Mouse (Mus musculus): ENCODE data around the gene Kbtbd6. TPM values are rescaled to one million over a fixed set of nuclear protein-coding genes. Genes with fewer than 3 reads are reported as not detected.

Kbtbd6 gene
- polyA plus RNA-seq, 1 experiment from 2014 or later: 2.8 TPM

GRCm38 (mm10) chr14:79488531-79488930, 36.9 kb downstream of the Kbtbd6 start:
- ATAC-seq: no peak
- H3K27me3 ChIP-seq (replicated peaks; ENCODE audit: control insufficient read depth, insufficient read depth, low read length): no peaks in the 10 kb centered on the region
- no peak overlapping the region for H3K4me3 ChIP-seq (replicated peaks; ENCODE audit: low read length)

DNA sequence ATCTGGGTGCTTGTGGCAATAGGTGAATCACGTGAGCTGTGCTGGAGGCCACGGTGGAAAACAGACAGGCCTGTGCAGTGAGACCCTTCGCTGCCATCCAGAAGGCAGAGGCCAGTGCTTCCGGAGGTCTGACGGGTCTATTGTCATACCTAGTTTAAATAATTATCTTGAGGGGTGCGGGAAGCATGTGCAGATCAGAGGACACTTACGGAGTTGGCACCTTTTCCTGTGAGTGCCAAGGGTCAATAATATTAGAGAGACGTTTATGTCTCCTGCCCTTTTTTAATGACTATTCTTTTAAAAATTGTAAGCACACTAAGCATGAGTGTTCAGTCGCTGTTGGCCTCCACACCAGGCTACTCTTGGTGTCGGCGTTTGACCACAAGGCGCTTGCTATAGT, 37.5 kb downstream of the Kbtbd6 start:
- WGBS: 82% methylated on average over 12 of the region's 12 CpGs
- H3K27ac ChIP-seq (ENCODE audit: low read length): no peak overlapping the region
- H3K4me1 ChIP-seq (replicated peaks; ENCODE audit: control insufficient read depth, insufficient read depth, low read length): peaks cover 11% of the 10 kb centered on the region
- no peak for ATAC-seq
- no peaks in the 10 kb centered on the region for H3K36me3 ChIP-seq (ENCODE audit: control insufficient read depth, insufficient read depth)
- no peak overlapping the region for H3K9ac ChIP-seq (replicated peaks; ENCODE audit: low read depth, low read length)
- no peaks in the 10 kb centered on the region for H3K9me3 ChIP-seq (ENCODE audit: control insufficient read depth, low read length)
- H3K27me3 ChIP-seq (replicated peaks; ENCODE audit: control insufficient read depth, insufficient read depth, low read length): no peaks in the 10 kb centered on the region
- H3K4me3 ChIP-seq (replicated peaks; ENCODE audit: low read length): no peak overlapping the region
- H3K4me2 ChIP-seq (ENCODE audit: low read length): no peak overlapping the region

More at GRCm38 (mm10) chr14:79488531-79488930, 36.9 kb downstream of the Kbtbd6 start:
- H3K9me3 ChIP-seq (ENCODE audit: control insufficient read depth, low read length): no peaks in the 10 kb centered on the region
- H3K36me3 ChIP-seq (ENCODE audit: control insufficient read depth, insufficient read depth): no peaks in the 10 kb centered on the region
- WGBS: 93% methylated on average over 9 of the region's 9 CpGs
- no peak overlapping the region for H3K9ac ChIP-seq (replicated peaks; ENCODE audit: low read depth, low read length)
- H3K4me2 ChIP-seq (ENCODE audit: low read length): no peak overlapping the region
- peaks cover 11% of the 10 kb centered on the region for H3K4me1 ChIP-seq (replicated peaks; ENCODE audit: control insufficient read depth, insufficient read depth, low read length)
- H3K27ac ChIP-seq (ENCODE audit: low read length): no peak overlapping the region

- no peaks in the 10 kb centered on the region for H3K36me3 ChIP-seq (ENCODE audit: control insufficient read depth, insufficient read depth)
- ATAC-seq: no peak
- H3K27ac ChIP-seq (ENCODE audit: low read length): no peak overlapping the region
- peaks cover 11% of the 10 kb centered on the region for H3K4me1 ChIP-seq (replicated peaks; ENCODE audit: control insufficient read depth, insufficient read depth, low read length)
- no peaks in the 10 kb centered on the region for H3K9me3 ChIP-seq (ENCODE audit: control insufficient read depth, low read length)
- H3K9ac ChIP-seq (replicated peaks; ENCODE audit: low read depth, low read length): no peak overlapping the region
- H3K27me3 ChIP-seq (replicated peaks; ENCODE audit: control insufficient read depth, insufficient read depth, low read length): no peaks in the 10 kb centered on the region
- no peak overlapping the region for H3K4me3 ChIP-seq (replicated peaks; ENCODE audit: low read length)
- 70% methylated on average over 3 of the region's 3 CpGs for WGBS
- H3K4me2 ChIP-seq (ENCODE audit: low read length): no peak overlapping the region
These were observed 38.6 kb downstream of the Kbtbd6 start for GRCm38 (mm10) chr14:79490246-79490645.

GRCm38 (mm10) chr14:79494349-79494748, 42.7 kb downstream of the Kbtbd6 start:
- no peaks in the 10 kb centered on the region for H3K9me3 ChIP-seq (ENCODE audit: control insufficient read depth, low read length)
- 85% methylated on average over 6 of the region's 6 CpGs for WGBS
- ATAC-seq: no peak
- no peaks in the 10 kb centered on the region for H3K4me1 ChIP-seq (replicated peaks; ENCODE audit: control insufficient read depth, insufficient read depth, low read length)
- H3K36me3 ChIP-seq (ENCODE audit: control insufficient read depth, insufficient read depth): no peaks in the 10 kb centered on the region
- no peak overlapping the region for H3K4me3 ChIP-seq (replicated peaks; ENCODE audit: low read length)
- no peaks in the 10 kb centered on the region for H3K27me3 ChIP-seq (replicated peaks; ENCODE audit: control insufficient read depth, insufficient read depth, low read length)
- no peak overlapping the region for H3K27ac ChIP-seq (ENCODE audit: low read length)
- H3K9ac ChIP-seq (replicated peaks; ENCODE audit: low read depth, low read length): no peak overlapping the region
- no peak overlapping the region for H3K4me2 ChIP-seq (ENCODE audit: low read length)

GRCm38 (mm10) chr14:79499326-79499725, 47.7 kb downstream of the Kbtbd6 start:
- H3K36me3 ChIP-seq (ENCODE audit: control insufficient read depth, insufficient read depth): no peaks in the 10 kb centered on the region
- no peak overlapping the region for H3K27ac ChIP-seq (ENCODE audit: low read length)
- H3K9ac ChIP-seq (replicated peaks; ENCODE audit: low read depth, low read length): no peak overlapping the region
- no peak overlapping the region for H3K4me2 ChIP-seq (ENCODE audit: low read length)
- H3K9me3 ChIP-seq (ENCODE audit: control insufficient read depth, low read length): no peaks in the 10 kb centered on the region
- no peak overlapping the region for H3K4me3 ChIP-seq (replicated peaks; ENCODE audit: low read length)
- ATAC-seq: no peak
- H3K4me1 ChIP-seq (replicated peaks; ENCODE audit: control insufficient read depth, insufficient read depth, low read length): 0 out of 2 replicates have a peak, but pooled peaks cover 2% of the 10 kb centered on the region
- no peaks in the 10 kb centered on the region for H3K27me3 ChIP-seq (replicated peaks; ENCODE audit: control insufficient read depth, insufficient read depth, low read length)
- 92% methylated on average over 9 of the region's 9 CpGs for WGBS

- Histone ChIP-seq H3K27ac (ENCODE audit: low read length) (no peak overlapping the region), H3K4me2 (ENCODE audit: low read length) (no peak overlapping the region), H3K36me3 (ENCODE audit: control insufficient read depth, insufficient read depth) (no peaks in the 10 kb centered on the region), H3K9ac (replicated peaks; ENCODE audit: low read depth, low read length) (no peak overlapping the region), H3K27me3 (replicated peaks; ENCODE audit: control insufficient read depth, insufficient read depth, low read length) (no peaks in the 10 kb centered on the region), H3K4me1 (replicated peaks; ENCODE audit: control insufficient read depth, insufficient read depth, low read length) (0 out of 2 replicates have a peak, but pooled peaks cover 2% of the 10 kb centered on the region), H3K9me3 (ENCODE audit: control insufficient read depth, low read length) (no peaks in the 10 kb centered on the region), H3K4me3 (replicated peaks; ENCODE audit: low read length) (no peak overlapping the region)
- 87% methylated on average over 4 of the region's 4 CpGs for WGBS
- ATAC-seq: no peak
These were observed 49.1 kb downstream of the Kbtbd6 start for GRCm38 (mm10) chr14:79500756-79501155.

DNA sequence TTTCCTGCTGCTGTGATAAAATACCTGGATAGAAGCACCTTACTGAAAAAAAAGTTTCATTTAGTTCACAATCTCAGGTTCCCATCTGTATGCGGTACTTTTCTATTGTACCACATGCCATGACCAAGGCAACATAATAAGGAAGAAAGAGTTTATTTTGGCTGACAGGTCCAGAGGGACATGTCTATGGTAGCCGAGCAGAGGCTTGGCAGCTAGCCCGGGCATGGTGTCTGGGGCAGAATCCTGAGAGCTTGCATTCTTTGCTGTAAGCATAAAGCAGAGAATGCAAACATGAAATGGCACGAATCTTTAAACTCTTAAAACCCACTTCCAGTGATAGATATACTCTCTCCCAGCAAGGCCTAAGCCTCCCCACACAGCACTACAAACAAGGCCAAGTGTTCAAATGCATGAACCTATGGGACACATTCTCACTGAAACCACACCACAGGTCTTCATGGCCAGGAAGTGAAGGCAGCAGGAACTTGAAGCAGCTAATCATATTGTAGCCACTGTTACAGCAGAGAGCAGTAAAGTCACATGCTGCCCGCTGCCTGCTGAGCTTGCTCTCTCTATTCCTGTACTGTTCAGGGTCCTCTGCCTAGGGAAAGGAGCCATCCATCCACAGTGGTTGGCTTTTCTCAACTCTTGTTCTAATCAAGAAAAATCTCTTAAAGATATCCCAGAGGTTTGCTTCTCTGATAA, 51.9 kb downstream of the Kbtbd6 start:
- no peak for ATAC-seq
- no peak overlapping the region for H3K27ac ChIP-seq (ENCODE audit: low read length)
- H3K4me1 ChIP-seq (replicated peaks; ENCODE audit: control insufficient read depth, insufficient read depth, low read length): 0 out of 2 replicates have a peak, but pooled peaks cover 2% of the 10 kb centered on the region
- WGBS: 45% methylated on average over 5 of the region's 5 CpGs
- H3K36me3 ChIP-seq (ENCODE audit: control insufficient read depth, insufficient read depth): no peaks in the 10 kb centered on the region
- no peak overlapping the region for H3K9ac ChIP-seq (replicated peaks; ENCODE audit: low read depth, low read length)
- H3K4me2 ChIP-seq (ENCODE audit: low read length): no peak overlapping the region
- no peaks in the 10 kb centered on the region for H3K9me3 ChIP-seq (ENCODE audit: control insufficient read depth, low read length)
- H3K4me3 ChIP-seq (replicated peaks; ENCODE audit: low read length): no peak overlapping the region
- no peaks in the 10 kb centered on the region for H3K27me3 ChIP-seq (replicated peaks; ENCODE audit: control insufficient read depth, insufficient read depth, low read length)

Other genes with a start within 250 kb of the Kbtbd6 start
- gene Zfp957, start 204.5 kb upstream of the Kbtbd6 start, polyA plus RNA-seq (2015; fragmentation: Nextera tagmentation; extraction: Ambion mirVana): not detected in 2 replicates
- 58.0 and 62.8 TPM in 2 replicates for gene Rgcc, start 150.2 kb upstream of the Kbtbd6 start, polyA plus RNA-seq (2015; fragmentation: Nextera tagmentation; extraction: Ambion mirVana)
- gene Naa16, start 61.1 kb upstream of the Kbtbd6 start, polyA plus RNA-seq (2015; fragmentation: Nextera tagmentation; extraction: Ambion mirVana): 27.5 and 28.6 TPM in 2 replicates
- gene Mtrf1, start 54.1 kb upstream of the Kbtbd6 start, polyA plus RNA-seq (2015; fragmentation: Nextera tagmentation; extraction: Ambion mirVana): 11.0 and 12.0 TPM in 2 replicates
- gene Kbtbd7, start 25.3 kb upstream of the Kbtbd6 start, polyA plus RNA-seq (2015; fragmentation: Nextera tagmentation; extraction: Ambion mirVana): 25.2 and 30.4 TPM in 2 replicates
- gene Elf1, start 29.4 kb downstream of the Kbtbd6 start, polyA plus RNA-seq (2015; fragmentation: Nextera tagmentation; extraction: Ambion mirVana): 2.7 and 3.3 TPM in 2 replicates
- 42.2 and 42.5 TPM in 2 replicates for gene Wbp4, start 29.7 kb downstream of the Kbtbd6 start, polyA plus RNA-seq (2015; fragmentation: Nextera tagmentation; extraction: Ambion mirVana)
- 107 and 112 TPM in 2 replicates for gene Sugt1, start 135.9 kb downstream of the Kbtbd6 start, polyA plus RNA-seq (2015; fragmentation: Nextera tagmentation; extraction: Ambion mirVana)
- gene Cnmd, start 210.3 kb downstream of the Kbtbd6 start, polyA plus RNA-seq (2015; fragmentation: Nextera tagmentation; extraction: Ambion mirVana): 0.62 and 8.4 TPM in 2 replicates

All from forebrain, embryonic 16.5 days (tissue).